Mouse (Mus musculus) kidney, postnatal 0 days (tissue): ENCODE data around the gene Zfp316. TPM values are rescaled to one million over a fixed set of nuclear protein-coding genes. Genes with fewer than 3 reads are reported as not detected.

Experiments used
- ATAC-seq: fragments of 200-750 bp; cut with Nextera tagmentation; replicated peaks from 2 replicates; pipeline ENCODE4 v1.8.0; 2017; ENCODE audit warnings: low read depth, moderate number of reproducible peaks, moderate TSS enrichment, moderate library complexity; ENCODE audit not compliant: low FRiP score
- DNase-seq: peaks from one replicate; pipeline ENCODE4 v3.0.0-alpha.2; 2016; ENCODE audit warnings: low spot score
- H3K27ac ChIP-seq: fragments of 300-500 bp; sonication (generic); 2 replicates; pipeline ENCODE4 v1.5.1; 2014; ENCODE audit warnings: mild to moderate bottlenecking
- H3K27me3 ChIP-seq: fragments of 300-500 bp; sonication (generic); 2 replicates; pipeline ENCODE4 v1.6.1; 2014; ENCODE audit warnings: low read length, mixed read lengths; ENCODE audit not compliant: insufficient read depth
- H3K36me3 ChIP-seq: fragments of 300-500 bp; sonication (generic); 2 replicates; pipeline ENCODE4 v1.6.1; 2014; ENCODE audit warnings: low read length, mixed read lengths; ENCODE audit not compliant: insufficient read depth
- H3K4me1 ChIP-seq: fragments of 300-500 bp; sonication (generic); replicated peaks from 2 replicates; pipeline ENCODE4 v1.6.1; 2014; ENCODE audit warnings: antibody characterized with exemption, low read length, mixed read lengths; ENCODE audit not compliant: insufficient read depth
- H3K4me2 ChIP-seq: fragments of 300-500 bp; sonication (generic); 2 replicates; pipeline ENCODE4 v1.6.1; 2014; ENCODE audit warnings: mild to moderate bottlenecking, low read length, moderate library complexity, mixed read lengths
- H3K4me3 ChIP-seq: fragments of 300-500 bp; sonication (generic); replicated peaks from 2 replicates; pipeline ENCODE4 v1.5.1; 2014; ENCODE audit warnings: low read depth, low read length
- H3K9ac ChIP-seq: fragments of 300-500 bp; sonication (generic); 2 replicates; pipeline ENCODE4 v1.6.1; 2014; ENCODE audit warnings: low read depth, low read length
- H3K9me3 ChIP-seq: fragments of 300-500 bp; sonication (generic); replicated peaks from 2 replicates; pipeline ENCODE4 v1.6.1; 2016; ENCODE audit warnings: low read length, inconsistent platforms, mixed read lengths
- CTCF ChIP-seq: IDR thresholded peaks from 2 replicates; pipeline ENCODE4 v1.5.1; 2016; ENCODE audit warnings: antibody characterized with exemption, low read depth, mild to moderate bottlenecking, moderate library complexity
- WGBS: fragments of 180-500 bp; shearing (Covaris S2); extraction: QIAGEN DNeasy Blood & Tissue Kit; methylation state at CpG from one replicate; pipeline ENCODE4 v1.1.7; 2014; 5-methylcytosine and 5-hydroxymethylcytosine counted together
- polyA plus RNA-seq: library from polyadenylated mRNA; unstranded; fragments of >200 nt; fragmentation: Nextera tagmentation; extraction: Ambion mirVana; gene quantifications from 2 replicates; pipeline ENCODE4 v1.2.1, GENCODE M21; 2015

Zfp316 gene
- polyA plus RNA-seq, 1 experiment from 2014 or later = 3.4 TPM

DNA sequence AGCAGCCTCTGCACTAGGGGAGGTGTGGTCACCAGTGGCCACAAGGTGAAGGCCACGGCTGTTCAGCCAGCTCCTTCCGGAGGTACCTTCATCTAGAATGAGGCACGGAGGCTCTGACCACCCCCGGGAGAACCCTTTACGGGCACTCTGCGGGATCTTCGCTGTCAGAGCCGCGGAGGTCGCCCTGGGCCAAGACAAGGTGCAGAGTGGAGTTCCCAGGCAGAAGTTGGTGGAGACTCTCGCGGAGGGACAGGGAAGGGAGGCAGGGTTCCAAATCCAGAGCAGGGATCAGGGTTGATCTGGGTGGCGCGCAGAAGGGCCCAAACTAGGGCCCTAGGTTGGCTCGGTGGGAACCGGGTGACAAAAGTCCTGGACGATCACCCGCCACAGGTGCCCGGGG, 23.1 kb upstream of the Zfp316 start:
- Histone ChIP-seq H3K4me2 (peak overlapping the region; percentile 93), H3K4me1 (peaks cover 12% of the 10 kb centered on the region; the same call in 1 of the 2 replicates), H3K9me3 (no peaks in the 10 kb centered on the region), H3K9ac (peak overlapping the region; percentile 57), H3K27me3 (peaks cover 31% of the 10 kb centered on the region), H3K4me3 (peak overlapping the region; percentile 53), H3K27ac (no peak overlapping the region), H3K36me3 (no peaks in the 10 kb centered on the region)
- WGBS = 5% methylated on average over 16 of the region's 19 CpGs
- no peak for DNase-seq
- no peak; the same call in 1 of the 2 replicates for ATAC-seq
- TF ChIP-seq CTCF = no peak

DNA sequence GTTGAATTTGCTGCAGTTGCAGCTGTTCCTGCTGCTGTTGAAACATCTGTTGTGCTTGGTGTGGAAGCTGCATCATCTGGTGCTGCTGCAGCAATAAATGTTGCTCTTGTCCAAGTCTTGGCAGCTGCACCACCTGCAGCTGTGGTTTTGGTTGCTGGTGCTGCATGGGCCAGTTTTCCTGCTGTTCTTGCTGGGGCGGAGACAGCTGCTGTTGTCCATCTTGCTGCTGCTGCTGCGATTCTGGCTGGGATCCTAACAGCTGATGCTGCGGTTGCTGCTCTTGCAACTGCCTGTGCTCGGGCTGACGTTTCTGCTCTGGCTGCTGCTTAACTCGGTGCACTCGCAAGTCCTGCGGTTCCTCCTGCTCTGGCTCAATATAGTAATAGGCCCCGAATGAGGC, 19.5 kb upstream of the Zfp316 start:
- WGBS = 77% methylated on average over 9 of the region's 9 CpGs
- no peak for ATAC-seq
- peaks cover 39% of the 10 kb centered on the region for H3K27me3 ChIP-seq

DNA sequence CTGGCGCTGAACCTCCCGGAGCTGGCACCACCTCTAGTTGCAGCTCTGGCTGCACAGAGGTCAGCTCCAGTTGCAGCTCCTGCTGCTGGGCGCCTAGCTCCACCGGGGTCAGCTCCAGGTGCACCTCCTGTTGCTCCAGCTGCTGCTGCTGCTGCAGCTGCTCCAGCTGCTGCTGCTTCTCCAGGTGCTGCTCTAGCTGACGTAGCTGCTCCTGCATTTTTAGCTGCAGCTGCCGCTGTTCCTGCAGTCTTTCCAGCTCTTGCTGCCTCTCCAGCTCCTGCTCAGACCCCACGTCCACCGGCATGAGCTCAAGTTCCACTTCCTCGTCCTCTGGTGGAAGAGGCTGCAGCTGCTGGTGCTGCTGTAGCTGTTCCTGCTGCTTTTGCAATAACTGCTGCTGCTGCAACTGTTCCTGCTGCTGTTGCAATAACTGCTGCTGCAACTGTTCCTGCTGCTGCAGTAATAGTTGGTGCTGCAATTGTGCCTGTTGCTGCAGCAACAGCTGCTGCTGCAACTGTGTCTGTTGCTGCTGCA, 18.6 kb upstream of the Zfp316 start:
- H3K27ac ChIP-seq = no peak overlapping the region
- no peak overlapping the region for H3K9ac ChIP-seq
- H3K4me2 ChIP-seq = peak overlapping the region; percentile 55
- no peak for DNase-seq
- peaks cover 13% of the 10 kb centered on the region; the same call in 1 of the 2 replicates for H3K4me1 ChIP-seq
- no peaks in the 10 kb centered on the region for H3K9me3 ChIP-seq
- no peak for TF ChIP-seq CTCF
- no peaks in the 10 kb centered on the region for H3K36me3 ChIP-seq
- H3K27me3 ChIP-seq = peaks cover 35% of the 10 kb centered on the region
- no peak for ATAC-seq
- peak overlapping the region; percentile 26; the same call in 1 of the 2 replicates for H3K4me3 ChIP-seq
- 15% methylated on average over 9 of the region's 9 CpGs for WGBS

More for the DNA sequence above, 19.5 kb upstream of the Zfp316 start:
- no peak for DNase-seq
- H3K9ac ChIP-seq = no peak overlapping the region
- no peak overlapping the region for H3K4me3 ChIP-seq
- peaks cover 16% of the 10 kb centered on the region; the same call in 1 of the 2 replicates for H3K4me1 ChIP-seq
- TF ChIP-seq CTCF = no peak
- no peaks in the 10 kb centered on the region for H3K9me3 ChIP-seq
- H3K4me2 ChIP-seq = no peak overlapping the region
- no peak overlapping the region for H3K27ac ChIP-seq
- H3K36me3 ChIP-seq = no peaks in the 10 kb centered on the region

DNA sequence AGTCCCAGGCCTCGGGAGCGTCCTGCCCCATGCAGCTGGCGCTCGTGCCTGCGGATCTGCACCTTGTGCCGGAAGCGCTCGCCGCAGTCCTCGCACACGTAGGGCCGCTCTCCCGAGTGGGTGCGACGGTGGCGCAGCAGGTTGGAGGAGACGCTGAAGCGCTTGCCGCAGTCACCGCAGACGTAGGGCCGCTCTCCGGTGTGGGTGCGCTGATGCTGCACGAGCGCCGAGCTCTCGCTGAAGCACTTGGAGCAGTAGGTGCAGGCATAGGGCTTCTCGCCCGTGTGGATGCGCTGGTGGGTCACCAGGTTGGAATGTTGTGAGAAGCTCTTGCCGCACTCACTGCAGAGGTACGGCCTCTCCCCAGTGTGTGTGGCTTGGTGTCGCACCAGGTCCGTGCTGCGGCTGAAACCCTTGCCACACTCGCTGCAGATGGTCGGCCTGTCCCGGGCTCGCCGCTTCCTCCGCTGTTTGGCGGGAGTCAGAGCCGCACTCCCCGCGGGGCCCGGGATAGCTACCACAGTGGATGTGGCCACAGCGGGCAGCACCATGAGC, 18.0 kb upstream of the Zfp316 start:
- peak overlapping the region; percentile 55 for H3K4me2 ChIP-seq
- peaks cover 7% of the 10 kb centered on the region; the same call in 1 of the 2 replicates for H3K4me1 ChIP-seq
- DNase-seq (no peak), ATAC-seq (no peak)
- no peaks in the 10 kb centered on the region for H3K36me3 ChIP-seq
- 4% methylated on average over 48 of the region's 48 CpGs for WGBS
- 0 out of 2 replicates have a peak overlapping the region, but pooled peaks have one; percentile 5 for H3K9ac ChIP-seq
- no peaks in the 10 kb centered on the region for H3K9me3 ChIP-seq
- H3K27me3 ChIP-seq = peaks cover 34% of the 10 kb centered on the region
- H3K4me3 ChIP-seq = peak overlapping the region; percentile 26
- no peak for TF ChIP-seq CTCF
- H3K27ac ChIP-seq = no peak overlapping the region

DNA sequence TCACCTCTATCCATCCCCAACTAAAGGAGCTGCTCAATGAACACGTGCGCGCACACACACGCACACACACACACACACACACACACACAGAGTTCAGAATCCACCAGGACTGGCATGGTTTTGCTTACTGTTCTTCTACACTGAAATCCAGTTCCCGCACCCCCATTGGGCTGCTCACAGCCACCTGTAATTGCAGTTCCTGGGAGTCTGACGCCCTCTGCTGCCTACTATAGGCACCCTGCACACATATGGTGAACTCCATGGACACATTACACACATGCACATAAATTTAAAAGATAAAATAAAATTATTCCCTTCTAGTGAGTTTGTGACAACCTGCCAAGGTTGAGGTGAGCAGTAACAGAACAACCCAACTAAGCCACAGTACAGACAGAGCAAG, 14.9 kb upstream of the Zfp316 start:
- H3K27me3 ChIP-seq = peaks cover 26% of the 10 kb centered on the region
- peak; percentile 55 for TF ChIP-seq CTCF
- WGBS = 48% methylated on average over 6 of the region's 6 CpGs
- no peak overlapping the region for H3K4me2 ChIP-seq
- no peaks in the 10 kb centered on the region for H3K36me3 ChIP-seq
- peaks cover 5% of the 10 kb centered on the region; the same call in 1 of the 2 replicates for H3K4me1 ChIP-seq
- DNase-seq = no peak
- no peaks in the 10 kb centered on the region for H3K9me3 ChIP-seq
- no peak for ATAC-seq
- no peak overlapping the region for H3K27ac ChIP-seq
- H3K4me3 ChIP-seq = no peak overlapping the region
- H3K9ac ChIP-seq = no peak overlapping the region

DNA sequence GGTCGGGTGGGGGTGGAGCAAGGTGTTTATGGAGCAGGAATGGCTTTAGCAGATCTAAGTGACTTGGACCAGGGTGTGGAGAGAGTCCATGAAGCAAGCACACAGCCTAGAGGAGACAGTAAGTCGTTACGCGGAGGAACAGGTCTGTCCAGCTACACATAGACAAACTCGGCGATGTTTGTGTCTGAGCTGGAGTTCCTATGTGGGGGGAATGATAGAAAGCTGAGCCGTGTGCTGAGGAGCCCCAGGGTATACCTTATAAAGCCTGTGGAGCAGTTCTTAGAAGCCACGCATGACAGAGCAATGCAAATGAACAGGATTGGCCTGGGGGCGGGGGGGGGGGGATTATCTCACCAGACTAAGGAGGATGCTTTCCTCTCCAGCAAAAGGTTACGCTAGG, 9.4 kb upstream of the Zfp316 start:
- H3K27me3 ChIP-seq = peaks cover 2% of the 10 kb centered on the region; the same call in 1 of the 2 replicates
- no peak for TF ChIP-seq CTCF
- DNase-seq (no peak), ATAC-seq (no peak)
- no peak overlapping the region for H3K9ac ChIP-seq
- 25% methylated on average over 10 of the region's 10 CpGs for WGBS
- H3K27ac ChIP-seq = no peak overlapping the region
- H3K36me3 ChIP-seq = no peaks in the 10 kb centered on the region
- H3K4me2 ChIP-seq = no peak overlapping the region
- no peaks in the 10 kb centered on the region for H3K4me1 ChIP-seq
- H3K9me3 ChIP-seq = no peaks in the 10 kb centered on the region
- H3K4me3 ChIP-seq = no peak overlapping the region
